Mouse (Mus musculus): ENCODE measurements around the gene H2al1e. TPM values are rescaled to one million over a fixed set of nuclear protein-coding genes. Genes with fewer than 3 reads are reported as not detected.

Gene H2al1e
- total RNA-seq, 2 experiments from 2014 or later, result not detected

- DNase-seq, result no peak
- no peak overlapping the region for H3K4me3 ChIP-seq
- no peak for TF ChIP-seq CTCF (IDR thresholded peaks at IDR 0.05)
- H3K27ac ChIP-seq, result no peak overlapping the region; the same call in 1 of the 2 replicates
- intact Hi-C loops (cut with DNase I), result no loop called here
Observed at GRCm38 (mm10) chrX:11345762-11346161, 34.0 kb downstream of the H2al1e start.

- TF ChIP-seq CTCF (IDR thresholded peaks at IDR 0.05), result no peak
- Histone ChIP-seq H3K27ac (no peak overlapping the region), H3K4me3 (no peak overlapping the region)
- no peak for DNase-seq
- intact Hi-C loops (cut with DNase I), result no loop called here
Observed at GRCm38 (mm10) chrX:11346756-11347155, 35.0 kb downstream of the H2al1e start.

- intact Hi-C loops (cut with DNase I), result no loop called here
Observed at GRCm38 (mm10) chrX:11360823-11361222, 49.1 kb downstream of the H2al1e start.

GRCm38 (mm10) chrX:11361261-11361660, 49.5 kb downstream of the H2al1e start:
- TF ChIP-seq CTCF (IDR thresholded peaks at IDR 0.05), result no peak
- H3K27ac ChIP-seq, result no peak overlapping the region
- H3K4me3 ChIP-seq, result no peak overlapping the region
- intact Hi-C loops (cut with DNase I), result no loop called here
- DNase-seq, result no peak

More at GRCm38 (mm10) chrX:11360823-11361222, 49.1 kb downstream of the H2al1e start:
- no peak overlapping the region for H3K27ac ChIP-seq
- no peak for DNase-seq
- H3K4me3 ChIP-seq, result no peak overlapping the region
- TF ChIP-seq CTCF (IDR thresholded peaks at IDR 0.05), result no peak

Other genes with a start within 250 kb of the H2al1e start
- not detected for gene H2al1a, start 12.7 kb upstream of the H2al1e start, total RNA-seq (2021)
- gene H2al1b, start 9.5 kb upstream of the H2al1e start, total RNA-seq (2021), result not detected
- not detected for gene H2al1c, start 6.3 kb upstream of the H2al1e start, total RNA-seq (2021)
- gene H2al1d, start 3.1 kb upstream of the H2al1e start, total RNA-seq (2021), result not detected
- not detected for gene H2al1f, start 3.2 kb downstream of the H2al1e start, total RNA-seq (2021)
- not detected for gene H2al1g, start 6.3 kb downstream of the H2al1e start, total RNA-seq (2021)
- not detected for gene H2al1h, start 9.6 kb downstream of the H2al1e start, total RNA-seq (2021)
- gene H2al1i, start 12.7 kb downstream of the H2al1e start, total RNA-seq (2021), result not detected
- gene H2al1j, start 15.9 kb downstream of the H2al1e start, total RNA-seq (2021), result not detected

Data from gastrocnemius, adult 2 months (tissue).